Mouse (Mus musculus) gastrocnemius, postnatal 25 days (tissue): ENCODE data around the gene Speg. TPM values are rescaled to one million over a fixed set of nuclear protein-coding genes. Genes with fewer than 3 reads are reported as not detected.

Source experiments
- DNase-seq: peaks from one replicate; pipeline ENCODE4 v3.0.0; 2022
- long read RNA-seq, 2 experiments: library from polyadenylated mRNA; stranded (forward); transcript quantifications; one replicate each; pipeline ENCODE4 v2.0.0; 2021
- total RNA-seq, 2 experiments: library from RNA; stranded (reverse); gene quantifications; 1 replicate in 1 of 2; 2 replicates in 1 of 2; pipeline ENCODE4 v1.2.3; 2021

Gene Speg
- total RNA-seq = 100 to 1,000 TPM; 200 to 244 TPM
- long read RNA-seq, experiment 1, partial matches to known transcripts = 183 of 184 reads
- long read RNA-seq, experiment 1, other reads (novel, unspliced or antisense) = 1 of 184 reads
- long read RNA-seq, experiment 2, partial matches to known transcripts = 108 of 115 reads
- long read RNA-seq, experiment 2, other reads (novel, unspliced or antisense) = 3 of 115 reads

GRCm38 (mm10) chr1:75374950-75375936 is at the start of gene Speg:
TSS of gene Speg (plus strand) at chr1:75375297.
- DNase-seq = peak; percentile 87

- no peak for DNase-seq
These were observed 47.6 kb upstream of the Speg start for GRCm38 (mm10) chr1:75327461-75327860.

GRCm38 (mm10) chr1:75331271-75331670 is 43.8 kb upstream of the Speg start:
- DNase-seq = no peak

GRCm38 (mm10) chr1:75336461-75336860 is 38.6 kb upstream of the Speg start:
- no peak for DNase-seq

- no peak for DNase-seq
These were observed 38.0 kb upstream of the Speg start for GRCm38 (mm10) chr1:75337097-75337496.

- no peak for DNase-seq
These were observed 36.9 kb upstream of the Speg start for GRCm38 (mm10) chr1:75338091-75338694.

- DNase-seq = no peak
These were observed 35.8 kb upstream of the Speg start for GRCm38 (mm10) chr1:75339337-75339736.

GRCm38 (mm10) chr1:75340519-75340918 is 34.6 kb upstream of the Speg start:
- DNase-seq = no peak

GRCm38 (mm10) chr1:75342874-75343416 is 32.2 kb upstream of the Speg start:
- no peak for DNase-seq

- DNase-seq = peak; percentile 83
These were observed 30.6 kb upstream of the Speg start for GRCm38 (mm10) chr1:75344291-75345035.

- peak; percentile 74 for DNase-seq
These were observed 29.8 kb upstream of the Speg start for GRCm38 (mm10) chr1:75345036-75345935.

GRCm38 (mm10) chr1:75347279-75347678 is 27.8 kb upstream of the Speg start:
- no peak for DNase-seq

- DNase-seq = no peak
These were observed 25.8 kb upstream of the Speg start for GRCm38 (mm10) chr1:75349275-75349674.

GRCm38 (mm10) chr1:75357261-75357660 is 17.8 kb upstream of the Speg start:
- DNase-seq = no peak

- DNase-seq = peak; percentile 3
These were observed 17.1 kb upstream of the Speg start for GRCm38 (mm10) chr1:75358009-75358408.

GRCm38 (mm10) chr1:75359346-75359745 is 15.8 kb upstream of the Speg start:
- peak; percentile 59 for DNase-seq

GRCm38 (mm10) chr1:75360112-75361031 is 14.7 kb upstream of the Speg start, which contains the start of gene Des:
TSS of gene Des (plus strand) at chr1:75360329.
- peak; percentile 95 for DNase-seq

- DNase-seq = no peak
These were observed 14.0 kb upstream of the Speg start for GRCm38 (mm10) chr1:75361123-75361522.

- peak; percentile 70 for DNase-seq
These were observed 13.3 kb upstream of the Speg start for GRCm38 (mm10) chr1:75361750-75362149.

GRCm38 (mm10) chr1:75363868-75364267 is 11.2 kb upstream of the Speg start:
- DNase-seq = no peak
